ENCODE assay signal across 8 mouse cellular contexts in the genomic region with DNA sequence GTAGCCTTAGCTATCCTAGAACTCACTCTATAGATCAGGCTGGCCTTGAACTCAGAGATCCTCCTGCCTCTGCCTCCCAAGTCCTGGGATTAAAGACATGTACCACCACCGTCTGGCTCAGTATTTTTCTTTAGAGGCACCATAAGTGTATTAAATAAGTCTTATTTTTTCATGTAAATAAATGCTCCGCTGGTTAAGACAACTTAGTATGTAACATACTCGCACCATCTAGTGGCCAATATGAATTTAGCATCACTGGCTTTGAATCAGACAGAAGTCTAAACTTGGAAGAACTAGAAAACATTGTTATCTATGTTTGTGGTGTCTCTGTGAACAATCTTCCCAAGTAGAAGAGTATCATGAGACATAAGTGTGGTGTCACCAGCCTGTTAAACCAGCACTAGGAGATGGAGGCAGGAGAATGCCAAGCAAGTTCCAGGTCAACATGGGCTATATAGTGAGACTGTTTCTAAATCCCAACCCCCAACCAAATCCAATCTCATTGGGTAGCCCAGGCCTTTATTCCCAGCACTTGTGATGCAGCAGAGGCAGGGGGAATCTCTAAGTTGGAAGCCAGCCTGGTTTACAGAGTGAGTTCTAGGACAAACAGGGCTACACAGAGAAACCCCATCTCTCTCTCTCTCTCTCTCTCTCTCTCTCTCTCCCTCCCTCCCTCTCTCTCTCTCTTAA. TPM values are rescaled to one million over a fixed set of nuclear protein-coding genes. Genes with fewer than 3 reads are reported as not detected.
DNase-seq lines count a peak whose midpoint lies in the region; ATAC-seq and TF ChIP-seq lines count a peak whose summit lies in the region.

No protein-coding gene starts in this region.

- no peaks in the 10 kb centered on the region for H3K36me3 ChIP-seq in kidney, embryonic 14.5 days (ENCODE audit: control insufficient read depth, insufficient read depth, low read length)
- peaks cover 0 to 4% of the 10 kb centered on the region in 2 experiments; a peak in 2 of 4 replicates for H3K36me3 ChIP-seq in MEL (ENCODE audit: control insufficient read depth in 1 of 2, insufficient read depth in 2 of 2, low read length in 2 of 2)
- no peaks in the 10 kb centered on the region for H3K36me3 ChIP-seq in liver, embryonic 12.5 days
- no peaks in the 10 kb centered on the region for H3K36me3 ChIP-seq in neural tube, embryonic 14.5 days (ENCODE audit: control insufficient read depth, insufficient read depth, low read length)

- no peak overlapping the region for H3K4me2 ChIP-seq in kidney, embryonic 14.5 days (replicated peaks; ENCODE audit: low read depth, low read length)
- H3K4me2 ChIP-seq in liver, embryonic 12.5 days, result no peak overlapping the region
- H3K4me2 ChIP-seq in neural tube, embryonic 14.5 days (ENCODE audit: low read depth, low read length), result no peak overlapping the region

- no peak for TF ChIP-seq EP300 in MEL (IDR thresholded peaks at IDR 0.05; ENCODE audit: low read depth in 1 of 2, low read length in 2 of 2)

- no peaks in the 10 kb centered on the region for H3K79me2 ChIP-seq in MEL (ENCODE audit: control insufficient read depth, insufficient read depth, low read length, poor library complexity)

- peak in 2 of 3 experiments; percentile 73 to 86; a peak in 4 of 6 replicates for TF ChIP-seq CTCF in MEL (IDR thresholded peaks at IDR 0.05 in 2 of 3, conservative IDR thresholded peaks at IDR 0.05 in 1 of 3; ENCODE audit: control insufficient read depth in 1 of 3, insufficient read depth in 1 of 3, low read depth in 2 of 3, low read length in 3 of 3, poor library complexity in 1 of 3, severe bottlenecking in 1 of 3)
- peak; percentile 21; the same call in 1 of the 2 replicates for TF ChIP-seq CTCF in cerebellum, adult 2 months (IDR thresholded peaks at IDR 0.05; ENCODE audit: borderline replicate concordance, insufficient read depth, low read depth, low read length)

- H3K4me3 ChIP-seq in kidney, embryonic 14.5 days (ENCODE audit: low read length), result no peak overlapping the region
- 0 out of 4 replicates have a peak overlapping the region, but pooled peaks have one; percentile 16 to 25 for H3K4me3 ChIP-seq in MEL (ENCODE audit: control insufficient read depth in 1 of 2, insufficient read depth in 1 of 2, low read depth in 2 of 2, low read length in 2 of 2)
- H3K4me3 ChIP-seq in cerebellum, adult 2 months (replicated peaks; ENCODE audit: insufficient read depth, low read depth, low read length), result no peak overlapping the region
- H3K4me3 ChIP-seq in liver, embryonic 12.5 days, result no peak overlapping the region
- no peak overlapping the region for H3K4me3 ChIP-seq in neural tube, embryonic 14.5 days (ENCODE audit: low read depth, low read length)

- WGBS in kidney, embryonic 14.5 days, result 22% methylated on average over 3 of the region's 3 CpGs
- WGBS in cerebellum, adult 2 months, result 19% methylated on average over 3 of the region's 3 CpGs
- WGBS in liver, embryonic 12.5 days (ENCODE audit: insufficient replicate concordance), result 22% methylated on average over 3 of the region's 3 CpGs
- WGBS in neural tube, embryonic 14.5 days, result 33% methylated on average over 3 of the region's 3 CpGs

- no peak overlapping the region for H3K9ac ChIP-seq in kidney, embryonic 14.5 days (ENCODE audit: low read depth, low read length)
- no peak overlapping the region; the same call in 1 of the 2 replicates for H3K9ac ChIP-seq in MEL (ENCODE audit: control insufficient read depth, low read depth, low read length, poor library complexity, severe bottlenecking)
- H3K9ac ChIP-seq in liver, embryonic 12.5 days, result no peak overlapping the region
- H3K9ac ChIP-seq in neural tube, embryonic 14.5 days (replicated peaks; ENCODE audit: low read depth, low read length), result no peak overlapping the region

- H3K9me3 ChIP-seq in kidney, embryonic 14.5 days (ENCODE audit: control insufficient read depth, low read length), result no peaks in the 10 kb centered on the region
- H3K9me3 ChIP-seq in MEL (replicated peaks; ENCODE audit: insufficient read depth, low read length), result no peaks in the 10 kb centered on the region
- no peaks in the 10 kb centered on the region for H3K9me3 ChIP-seq in liver, embryonic 12.5 days (replicated peaks)
- H3K9me3 ChIP-seq in neural tube, embryonic 14.5 days (ENCODE audit: control insufficient read depth, low read length), result no peaks in the 10 kb centered on the region

- ATAC-seq in kidney, embryonic 14.5 days (ENCODE audit: low FRiP score, low TSS enrichment), result no peak
- peak; percentile 64 to 70; a peak in 2 of 4 replicates for ATAC-seq in hematopoietic stem cell, adult 5-6 weeks (replicated peaks in 1 of 2; ENCODE audit: insufficient read depth in 1 of 2, low FRiP score in 2 of 2, low TSS enrichment in 1 of 2, low read depth in 1 of 2, poor library complexity in 2 of 2, severe bottlenecking in 2 of 2)
- peak; percentile 24; the same call in 1 of the 2 replicates for ATAC-seq in liver, embryonic 12.5 days
- ATAC-seq in neural tube, embryonic 14.5 days (ENCODE audit: low read depth), result peak; percentile 44

- H3K27ac ChIP-seq in kidney, embryonic 14.5 days (ENCODE audit: low read depth, low read length), result no peak overlapping the region
- no peak overlapping the region for H3K27ac ChIP-seq in MEL (ENCODE audit: control insufficient read depth, low read depth, low read length)
- no peak overlapping the region for H3K27ac ChIP-seq in cerebellum, adult 2 months (ENCODE audit: insufficient read depth, low read length)
- no peak overlapping the region for H3K27ac ChIP-seq in liver, embryonic 12.5 days
- H3K27ac ChIP-seq in neural tube, embryonic 14.5 days (ENCODE audit: low read depth, low read length), result no peak overlapping the region

- H3K4me1 ChIP-seq in kidney, embryonic 14.5 days (ENCODE audit: control insufficient read depth, insufficient read depth, low read length), result no peaks in the 10 kb centered on the region
- H3K4me1 ChIP-seq in MEL (ENCODE audit: control insufficient read depth in 1 of 2, insufficient read depth in 2 of 2, low read length in 2 of 2), result peaks cover 0 to 11% of the 10 kb centered on the region in 2 experiments; a peak in 3 of 4 replicates
- H3K4me1 ChIP-seq in cerebellum, adult 2 months (ENCODE audit: control insufficient read depth, insufficient read depth, low read length), result peaks cover 2% of the 10 kb centered on the region; the same call in 1 of the 2 replicates
- H3K4me1 ChIP-seq in liver, embryonic 12.5 days, result no peaks in the 10 kb centered on the region; the same call in 1 of the 2 replicates
- no peaks in the 10 kb centered on the region for H3K4me1 ChIP-seq in neural tube, embryonic 14.5 days (ENCODE audit: control insufficient read depth, insufficient read depth, low read length)

- no peak for TF ChIP-seq POLR2A in MEL (IDR thresholded peaks at IDR 0.05; ENCODE audit: control insufficient read depth in 1 of 2, insufficient read depth in 1 of 2, low read depth in 1 of 2, low read length in 2 of 2, poor library complexity in 1 of 2)
- TF ChIP-seq POLR2A in cerebellum, adult 2 months (IDR thresholded peaks at IDR 0.05; ENCODE audit: borderline replicate concordance, insufficient read depth, low read length), result no peak

- no peaks in the 10 kb centered on the region for H3K27me3 ChIP-seq in kidney, embryonic 14.5 days (ENCODE audit: control insufficient read depth, insufficient read depth, low read length)
- H3K27me3 ChIP-seq in MEL (ENCODE audit: control insufficient read depth in 1 of 2, insufficient read depth in 2 of 2, low read length in 2 of 2), result no peaks in the 10 kb centered on the region
- H3K27me3 ChIP-seq in cerebellum, adult 2 months (ENCODE audit: control insufficient read depth, insufficient read depth, low read length), result no peaks in the 10 kb centered on the region
- H3K27me3 ChIP-seq in liver, embryonic 12.5 days (replicated peaks), result no peaks in the 10 kb centered on the region
- H3K27me3 ChIP-seq in neural tube, embryonic 14.5 days (ENCODE audit: control insufficient read depth, insufficient read depth, low read length), result no peaks in the 10 kb centered on the region

- DNase-seq in kidney, adult 8-10 months, result peak; percentile 36 to 37
- DNase-seq in MEL (ENCODE audit: low read depth, low spot score), result peak; percentile 78
- DNase-seq in cerebellum, adult 2 months, result peak; percentile 22 to 57
- no peak for DNase-seq in gastrocnemius, postnatal 4 days (ENCODE audit: low spot score in 2 of 2)

- TF ChIP-seq RAD21 in MEL (IDR thresholded peaks at IDR 0.05; ENCODE audit: low read depth, low read length), result peak; percentile 93

TF ChIP-seq in MEL, 35 proteins besides CTCF, POLR2A, EP300 and RAD21:
- no peak for TF ChIP-seq ELF1 (IDR thresholded peaks at IDR 0.05; ENCODE audit: low read depth, low read length)
- peak; percentile 37; the same call in 1 of the 2 replicates for TF ChIP-seq GATA1 (IDR thresholded peaks at IDR 0.05; ENCODE audit: low read depth, low read length)
- TF ChIP-seq SIN3A (IDR thresholded peaks at IDR 0.05; ENCODE audit: low read length), result peak; percentile 30
- peak; percentile 81 for TF ChIP-seq SMC3 (IDR thresholded peaks at IDR 0.05; ENCODE audit: low read depth, low read length)
- TF ChIP-seq MYC (IDR thresholded peaks at IDR 0.05; ENCODE audit: low read depth, low read length), result 0 out of 2 replicates have a peak, but pooled peaks have one; percentile 21
- no peak for TF ChIP-seq MYB (IDR thresholded peaks at IDR 0.05; ENCODE audit: low read depth, low read length)
- TF ChIP-seq BHLHE40 (IDR thresholded peaks at IDR 0.05; ENCODE audit: borderline replicate concordance, low read depth, low read length), result 0 out of 2 replicates have a peak, but pooled peaks have one; percentile 10
- no peak for TF ChIP-seq KAT2A (conservative IDR thresholded peaks at IDR 0.05; ENCODE audit: low read depth, low read length)
- TF ChIP-seq ZC3H11A (IDR thresholded peaks at IDR 0.05; ENCODE audit: low read depth, low read length), result peak; percentile 82
TF ChIP-seq in MEL: peak in this region for 6.

RNA-seq across cellular contexts. Expression of gene Ccnl1, which starts 33.1 kb away (rescaled TPM):
- polyA plus RNA-seq in kidney, embryonic 14.5 days (2014; fragmentation: Nextera tagmentation; extraction: Ambion mirVana), result 88.7 and 136 TPM in 2 replicates
- total RNA-seq in MEL (2012; rRNA removed), result 20.1 and 20.5 TPM in 2 replicates
- polyA plus RNA-seq in MEL (2012; ENCODE audit: insufficient read depth in 1 of 2, insufficient read length in 2 of 2, low read depth in 1 of 2, low replicate concordance in 2 of 2, missing spikeins in 1 of 2), result 10 to 100 TPM in 1 of 2 experiments, not detected in 1; 56.5 TPM
- polyA plus RNA-seq in cerebellum, adult 2 months (2012; rRNA removed), result 85.6 and 96.7 TPM in 2 replicates
- 442 and 717 TPM in 2 replicates for total RNA-seq in hematopoietic stem cell, adult 5-6 weeks (2017)
- 74.5 and 74.8 TPM in 2 replicates for polyA plus RNA-seq in liver, embryonic 12.5 days (2016; fragmentation: Nextera tagmentation; extraction: Ambion mirVana)
- polyA plus RNA-seq in neural tube, embryonic 14.5 days (2014; fragmentation: Nextera tagmentation; extraction: Ambion mirVana), result 80.2 and 97.0 TPM in 2 replicates
- total RNA-seq in gastrocnemius, postnatal 4 days (2021), result 10 to 100 TPM; 35.7 to 54.3 TPM

Comparison
In these comparisons a context has a peak if more than half of its experiments do, and no peak if none do; other contexts are left out.
1. DNase-seq: peak in kidney, adult 8-10 months (2 of 2), MEL (single experiment) and cerebellum, adult 2 months (2 of 2); none in gastrocnemius, postnatal 4 days (0 of 2).
2. H3K4me3 ChIP-seq: peak in MEL (2 of 2); none in kidney, embryonic 14.5 days (single experiment), cerebellum, adult 2 months (single experiment), liver, embryonic 12.5 days (single experiment) and neural tube, embryonic 14.5 days (single experiment).